Mouse (Mus musculus): ENCODE results near the gene 2410004P03Rik.
A peak's percentile ranks its signal among the peaks of the same experiment; 100 is the strongest.

Gene 2410004P03Rik

DNA sequence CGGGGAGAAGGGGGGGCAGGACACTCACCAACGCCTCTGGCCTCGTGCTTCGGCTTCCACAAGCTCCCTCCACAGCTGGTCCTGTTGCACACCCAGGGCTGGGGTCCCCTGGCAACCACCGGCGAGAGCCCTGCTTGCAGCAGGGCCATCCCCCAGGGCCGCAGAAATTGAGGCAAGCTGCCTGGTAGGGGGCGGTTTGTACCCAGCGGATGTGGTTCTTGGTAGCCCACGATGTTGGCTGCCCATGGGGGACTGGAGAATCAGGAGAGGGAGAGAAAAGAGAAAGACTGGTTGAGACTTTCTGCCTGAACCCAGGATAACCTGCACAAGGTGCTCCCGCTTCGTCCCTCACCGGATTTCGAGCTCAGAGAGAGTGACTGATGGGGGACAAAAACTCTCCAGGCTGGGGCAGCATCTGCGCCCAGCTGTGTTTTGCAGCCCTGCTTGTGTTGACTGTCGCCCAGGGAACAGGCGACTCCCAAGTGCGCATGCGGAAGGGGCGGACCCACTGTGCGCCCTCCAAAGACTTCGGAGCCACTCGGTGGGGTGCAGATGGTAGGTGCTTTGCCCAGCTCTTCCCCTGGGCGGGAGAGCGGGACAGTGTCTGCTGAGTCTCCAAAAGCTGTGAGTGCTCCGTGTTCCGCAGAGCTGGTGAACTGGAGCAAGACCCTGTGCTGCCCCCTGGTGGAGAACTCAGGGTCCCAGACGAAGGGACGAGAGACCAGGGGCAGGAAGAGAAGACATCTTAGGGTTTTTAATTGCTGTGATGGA lies at the start of gene 2410004P03Rik:
Gene 2410004P03Rik (minus strand): TSS at position 628 of the 771 bp plus-strand sequence.
- peak; percentile 73 for DNase-seq (ENCODE audit: low spot score)

DNA sequence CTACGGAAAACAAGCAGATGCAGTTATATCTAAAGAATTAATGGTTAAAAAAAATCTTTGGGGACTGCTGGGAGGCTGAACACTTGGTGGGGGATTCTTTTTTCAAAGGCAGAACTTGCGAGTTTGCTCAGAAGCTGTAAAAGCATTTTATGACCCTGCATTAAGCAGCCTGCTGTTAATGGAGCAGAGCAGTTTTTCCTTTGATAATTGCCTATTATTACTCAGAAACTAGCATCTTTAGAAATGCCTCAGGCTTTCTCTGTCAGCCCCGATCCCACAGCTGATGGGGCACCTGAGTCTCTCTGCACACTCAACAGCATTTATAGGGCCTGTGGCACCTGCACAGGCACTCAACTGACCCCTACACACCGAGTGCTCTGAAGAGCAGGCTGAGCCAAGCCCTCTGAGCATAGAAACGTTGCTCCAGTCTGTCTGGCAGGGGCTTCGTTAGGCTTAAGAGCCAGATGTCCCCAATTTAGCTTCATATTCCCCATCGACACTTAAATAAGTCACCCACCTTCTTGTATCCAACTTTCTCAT lies 49.7 kb upstream of the 2410004P03Rik start:
- no peak for DNase-seq (ENCODE audit: low spot score)

- no peak for DNase-seq (ENCODE audit: low spot score)
Measured at GRCm38 (mm10) chr12:17058490-17058889, 47.0 kb upstream of the 2410004P03Rik start.

DNA sequence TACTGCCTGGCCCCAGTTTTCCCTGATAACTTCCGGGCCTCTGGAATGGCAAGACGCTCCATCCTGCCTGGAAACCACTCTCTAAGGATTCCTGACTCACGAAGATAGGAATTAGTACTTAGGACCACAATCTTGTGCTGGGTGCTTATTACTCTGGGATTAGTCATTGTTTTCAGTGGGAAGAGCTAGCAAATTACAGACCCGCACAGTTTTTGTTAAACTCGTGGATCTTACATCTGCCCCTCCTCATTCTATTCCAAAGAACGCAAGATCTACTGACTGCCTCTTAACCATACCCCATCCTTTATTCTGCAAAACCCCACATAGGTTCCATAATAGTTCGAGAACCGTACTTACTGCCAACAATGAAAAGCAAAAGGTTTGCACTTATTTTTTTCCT lies 45.6 kb upstream of the 2410004P03Rik start:
- no peak for DNase-seq (ENCODE audit: low spot score)

DNA sequence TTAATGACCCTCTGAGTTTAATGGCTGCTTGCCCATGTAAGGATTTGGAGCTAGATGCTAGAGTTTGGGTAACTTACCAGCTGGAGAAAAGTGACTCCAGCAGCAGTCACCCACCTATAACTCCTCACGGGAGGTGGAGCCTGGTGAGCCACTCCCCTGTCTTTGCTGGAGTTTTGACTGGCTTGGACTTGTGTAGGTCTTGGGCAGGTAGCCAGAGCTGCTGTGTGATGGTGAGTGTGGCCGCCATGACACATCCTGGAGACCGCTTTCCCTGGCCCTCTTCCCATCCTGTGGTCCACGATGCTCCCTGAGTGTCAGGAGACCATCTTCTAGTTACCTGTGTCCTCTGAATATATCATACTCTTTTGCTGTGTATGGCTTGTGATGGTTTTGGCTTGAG lies 44.2 kb upstream of the 2410004P03Rik start:
- no peak for DNase-seq (ENCODE audit: low spot score)

DNA sequence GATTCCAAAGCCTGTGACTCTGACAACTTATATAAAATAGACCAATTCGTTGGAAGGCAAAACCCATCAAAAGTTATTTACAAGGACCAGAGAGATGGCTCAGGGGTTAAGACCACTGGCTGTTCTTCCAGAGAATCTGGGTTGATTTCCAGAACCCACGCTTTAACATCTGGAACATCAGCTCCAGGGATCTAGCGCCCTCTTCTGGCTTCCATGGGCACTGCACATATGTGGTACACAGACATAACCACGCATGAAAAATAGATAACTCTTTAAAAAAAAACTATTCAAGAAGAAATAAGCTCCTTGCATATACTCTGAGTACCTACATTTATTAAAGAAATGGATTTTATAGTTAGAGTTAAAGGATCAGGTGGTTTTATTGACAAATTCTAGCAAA lies 43.2 kb upstream of the 2410004P03Rik start:
- DNase-seq (ENCODE audit: low spot score): no peak

DNA sequence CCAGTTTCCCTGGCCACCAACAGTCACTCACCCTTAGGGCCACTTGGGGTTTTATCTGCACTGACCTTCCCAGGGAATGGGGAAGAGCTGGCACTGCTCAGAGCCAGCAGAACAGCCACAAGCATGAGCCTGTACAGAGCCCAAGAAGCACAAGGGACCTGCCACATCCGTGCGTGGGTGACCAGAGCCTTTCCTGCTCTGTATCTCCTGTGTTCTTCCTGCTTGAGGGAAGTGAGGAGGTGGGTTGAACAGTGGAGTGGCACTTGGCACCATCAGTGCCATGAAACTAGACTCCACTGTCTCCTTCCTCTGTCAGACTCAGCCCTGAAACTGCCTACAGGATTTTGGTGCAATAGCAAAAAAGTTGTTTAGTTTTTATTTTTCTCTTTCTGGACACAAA lies 41.1 kb upstream of the 2410004P03Rik start:
- no peak for DNase-seq (ENCODE audit: low spot score)

- no peak for DNase-seq (ENCODE audit: low spot score)
Measured at GRCm38 (mm10) chr12:17051057-17051456, 39.5 kb upstream of the 2410004P03Rik start.

DNA sequence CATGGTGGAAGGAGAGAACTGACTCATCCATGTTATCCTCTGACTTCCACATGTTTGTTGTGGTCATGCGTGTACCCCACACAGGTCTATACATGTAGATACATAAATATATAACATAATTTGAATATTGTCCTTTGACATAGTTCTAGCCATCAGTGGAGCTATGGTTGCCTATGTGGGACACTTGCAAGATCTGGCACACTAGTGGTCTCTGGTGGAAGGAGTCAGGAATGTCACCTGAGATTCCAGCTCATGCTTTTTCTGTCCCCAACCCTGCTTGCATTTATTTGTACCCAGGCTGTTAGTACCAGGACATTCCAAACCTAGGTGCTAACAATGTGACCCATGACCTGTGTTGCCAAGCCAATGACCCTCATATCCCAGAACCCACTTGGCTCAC lies 38.3 kb upstream of the 2410004P03Rik start:
- no peak for DNase-seq (ENCODE audit: low spot score)

DNA sequence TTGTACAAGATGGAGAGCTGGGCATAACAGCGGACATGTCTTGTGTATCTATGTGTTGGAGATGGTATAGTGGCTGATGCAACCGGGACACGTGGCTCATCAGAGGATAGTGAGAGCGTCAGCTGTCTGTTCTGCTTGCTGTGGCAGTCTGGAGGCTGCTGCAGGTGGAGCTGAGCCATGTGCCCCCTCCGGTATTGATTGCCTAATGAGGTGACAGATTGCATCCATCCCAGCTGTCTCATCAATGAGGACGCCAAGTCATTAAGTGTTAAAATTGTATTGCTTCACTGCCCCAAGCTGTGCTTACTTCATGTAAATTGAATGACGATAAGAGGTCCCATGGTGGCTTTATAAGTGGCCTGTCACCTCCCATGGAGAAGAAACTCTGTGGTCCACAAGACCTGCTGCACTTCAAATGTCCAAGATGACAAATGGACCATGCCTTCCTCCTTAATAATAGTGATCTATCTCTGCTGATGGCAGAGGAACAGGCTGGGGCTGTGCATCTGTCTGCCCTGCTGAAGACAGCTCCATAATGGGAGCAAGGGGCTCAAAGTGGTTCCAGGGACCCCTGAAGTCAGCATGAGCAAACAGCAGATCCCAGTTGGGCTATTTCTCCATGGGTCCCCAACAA lies 37.6 kb upstream of the 2410004P03Rik start:
- no peak for DNase-seq (ENCODE audit: low spot score)

DNA sequence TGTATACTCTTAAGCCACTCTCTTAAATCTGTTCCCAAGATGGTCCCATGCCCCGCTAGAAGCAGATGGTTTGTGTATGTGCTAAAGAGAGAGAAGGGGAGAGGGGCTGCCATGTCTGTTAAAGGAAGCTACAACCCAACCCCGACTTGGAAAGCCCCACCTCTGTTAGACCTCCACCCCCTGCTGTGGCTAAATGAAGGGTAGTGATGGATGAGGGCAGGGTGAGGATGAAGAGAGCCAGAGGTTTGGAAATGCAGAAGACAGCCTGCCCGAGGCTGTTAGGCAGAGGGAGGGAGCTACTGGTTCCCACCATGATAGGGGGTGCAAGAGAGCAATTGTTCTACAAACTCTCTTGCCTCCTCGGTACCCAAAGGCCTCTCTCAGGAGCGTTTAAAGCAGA lies 31.8 kb upstream of the 2410004P03Rik start:
- DNase-seq (ENCODE audit: low spot score): no peak

DNA sequence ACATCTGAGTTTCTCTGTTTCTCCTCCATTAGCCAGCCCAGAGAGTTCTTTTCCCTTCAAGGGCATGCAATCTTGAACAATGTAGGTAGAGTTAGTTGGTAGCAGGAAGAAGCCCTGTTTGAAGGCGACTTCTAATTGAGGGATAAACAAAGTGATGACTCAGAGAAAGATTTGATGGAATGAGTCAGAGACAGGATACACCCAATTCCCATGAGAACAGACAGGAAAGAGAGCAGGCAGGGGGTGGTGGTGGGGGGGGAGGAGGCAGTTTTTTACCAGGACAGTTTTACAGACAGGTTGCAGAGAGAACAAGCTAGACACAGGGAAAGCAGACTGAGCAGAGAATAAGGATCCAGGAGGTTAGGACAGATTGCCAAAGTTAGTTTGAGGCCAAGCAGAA lies 29.0 kb upstream of the 2410004P03Rik start:
- no peak for DNase-seq (ENCODE audit: low spot score)

- DNase-seq (ENCODE audit: low spot score): no peak
Measured at GRCm38 (mm10) chr12:17039415-17039814, 27.9 kb upstream of the 2410004P03Rik start.

GRCm38 (mm10) chr12:17038246-17038645 lies 26.7 kb upstream of the 2410004P03Rik start:
- no peak for DNase-seq (ENCODE audit: low spot score)

DNA sequence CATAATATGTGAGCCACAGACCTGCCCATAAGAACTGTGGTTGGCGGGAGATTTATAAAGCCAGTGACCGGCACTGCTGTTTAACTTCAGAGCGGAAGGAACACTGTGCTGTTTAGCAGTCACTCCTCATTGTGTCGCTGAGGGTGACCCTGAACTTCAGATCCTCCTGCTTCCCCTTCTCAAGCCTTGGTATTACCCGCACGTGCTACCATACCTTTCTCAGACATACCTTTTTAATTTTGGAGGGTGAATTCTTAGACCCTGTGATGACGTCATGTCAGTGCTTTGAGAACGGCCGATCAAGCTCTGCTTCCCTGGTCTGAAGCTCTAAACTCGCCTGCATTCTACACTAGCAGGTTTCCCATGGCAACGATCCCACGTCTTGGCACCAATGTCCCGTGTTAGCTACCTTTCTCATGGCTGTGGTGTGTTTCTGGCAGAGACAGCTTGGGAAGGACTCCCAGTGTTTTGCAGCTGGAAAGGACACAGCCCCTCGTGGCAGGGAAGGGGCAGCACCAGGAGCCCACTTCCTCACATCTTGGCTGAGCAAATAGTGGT lies 25.6 kb upstream of the 2410004P03Rik start:
- DNase-seq (ENCODE audit: low spot score): no peak

DNA sequence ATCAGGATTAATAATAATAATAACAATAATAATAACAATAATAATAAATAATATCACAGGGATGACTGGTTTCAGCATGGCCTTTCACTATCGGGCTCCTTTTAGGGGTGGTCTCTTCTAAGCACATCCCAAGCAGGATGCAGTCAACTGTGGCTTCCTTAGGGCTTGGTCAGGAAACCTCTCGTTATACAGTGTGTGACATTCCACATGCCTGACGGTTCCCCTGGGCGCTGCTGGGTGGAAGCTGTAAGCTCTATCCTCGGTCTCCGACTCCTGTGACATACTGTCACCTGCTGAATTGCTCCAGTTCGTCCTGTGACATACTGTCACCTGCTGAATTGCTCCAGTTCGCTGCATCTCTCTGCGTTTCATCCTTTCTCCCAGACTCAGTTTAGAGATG lies 25.0 kb upstream of the 2410004P03Rik start:
- no peak for DNase-seq (ENCODE audit: low spot score)

- DNase-seq (ENCODE audit: low spot score): no peak
Measured at GRCm38 (mm10) chr12:17035128-17035527, 23.6 kb upstream of the 2410004P03Rik start.

- no peak for DNase-seq (ENCODE audit: low spot score)
Measured at GRCm38 (mm10) chr12:17034671-17035070, 23.1 kb upstream of the 2410004P03Rik start.

DNA sequence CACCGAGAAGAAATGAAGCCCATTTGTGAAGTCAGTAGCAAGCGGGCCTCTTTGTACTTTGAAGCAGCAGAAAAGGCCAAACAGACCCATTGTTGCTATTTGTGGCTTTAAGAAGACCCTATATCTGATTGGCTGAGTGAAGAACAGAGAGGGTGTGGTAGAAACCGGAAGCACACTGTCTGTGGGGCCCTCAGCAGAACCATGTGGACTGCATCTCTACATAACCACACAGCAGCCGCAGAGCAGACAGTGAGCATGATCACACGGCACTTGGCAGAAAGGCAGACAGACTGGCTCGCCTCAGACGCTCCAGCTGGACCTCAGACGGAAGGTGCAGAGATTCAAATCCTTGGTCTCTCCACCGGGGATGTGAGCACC lies 21.9 kb upstream of the 2410004P03Rik start:
- no peak for DNase-seq (ENCODE audit: low spot score)

DNA sequence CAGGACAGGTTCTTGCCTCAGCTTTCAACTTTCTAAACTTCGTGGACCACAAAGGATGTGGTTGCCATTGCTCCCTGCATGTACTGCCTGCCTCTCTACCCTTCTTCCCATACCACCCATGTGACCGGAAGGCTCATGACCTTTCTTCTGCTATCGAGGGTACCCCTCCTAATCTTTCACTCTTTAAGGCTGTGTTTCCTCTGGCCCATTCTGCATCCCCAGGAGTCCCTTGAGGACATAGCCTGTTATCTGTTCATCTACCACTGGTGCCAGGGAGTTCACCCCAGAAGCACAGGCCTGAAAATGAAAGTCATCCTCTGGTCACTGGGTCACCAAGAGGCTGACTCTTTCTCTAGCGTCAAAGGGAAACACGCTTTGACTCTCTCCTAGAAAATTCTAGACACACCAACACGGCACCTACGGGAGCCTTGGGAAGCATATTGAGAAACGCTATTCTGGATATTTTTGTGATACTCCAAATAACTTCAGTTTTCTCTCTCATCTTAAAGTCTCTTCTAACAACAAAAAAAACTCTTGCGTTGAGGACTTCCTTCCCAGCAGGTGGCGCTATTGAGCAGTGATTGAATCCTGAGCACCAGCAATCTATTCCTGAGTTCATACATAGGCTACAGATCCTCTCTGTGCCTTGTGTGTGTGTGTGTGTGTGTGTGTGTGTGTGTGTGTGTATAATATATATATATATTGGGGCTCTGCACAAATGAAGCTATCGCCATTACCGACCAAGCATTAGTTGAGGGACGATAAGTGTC lies 21.4 kb upstream of the 2410004P03Rik start:
- DNase-seq (ENCODE audit: low spot score): peak; percentile 74

- no peak for DNase-seq (ENCODE audit: low spot score)
Measured at GRCm38 (mm10) chr12:17024554-17025110, 13.1 kb upstream of the 2410004P03Rik start.

DNA sequence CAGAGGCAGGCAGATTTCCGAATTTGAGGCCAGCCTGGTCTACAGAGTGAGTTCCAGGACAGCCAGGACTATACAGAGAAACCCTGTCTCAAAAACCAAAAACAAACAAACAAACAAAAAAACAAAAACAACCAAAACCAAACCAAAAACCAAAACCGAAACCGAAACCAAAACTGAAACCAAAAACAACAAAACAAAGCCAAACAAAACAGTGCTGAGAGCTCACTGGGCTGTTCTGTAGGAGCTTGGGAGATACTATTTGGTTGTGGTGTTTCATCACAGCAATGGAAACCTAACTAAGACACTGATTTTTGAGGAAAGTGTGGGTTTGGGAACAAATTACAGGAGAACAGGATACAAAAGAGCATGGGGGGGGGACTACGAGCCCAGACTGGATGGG lies 10.6 kb upstream of the 2410004P03Rik start:
- no peak for DNase-seq (ENCODE audit: low spot score)
